Mouse (Mus musculus): ENCODE measurements around the gene Ccng2. TPM values are rescaled to one million over a fixed set of nuclear protein-coding genes. Genes with fewer than 3 reads are reported as not detected.

The Ccng2 gene
- polyA plus RNA-seq, 1 experiment from 2014 or later = 124 TPM

DNA sequence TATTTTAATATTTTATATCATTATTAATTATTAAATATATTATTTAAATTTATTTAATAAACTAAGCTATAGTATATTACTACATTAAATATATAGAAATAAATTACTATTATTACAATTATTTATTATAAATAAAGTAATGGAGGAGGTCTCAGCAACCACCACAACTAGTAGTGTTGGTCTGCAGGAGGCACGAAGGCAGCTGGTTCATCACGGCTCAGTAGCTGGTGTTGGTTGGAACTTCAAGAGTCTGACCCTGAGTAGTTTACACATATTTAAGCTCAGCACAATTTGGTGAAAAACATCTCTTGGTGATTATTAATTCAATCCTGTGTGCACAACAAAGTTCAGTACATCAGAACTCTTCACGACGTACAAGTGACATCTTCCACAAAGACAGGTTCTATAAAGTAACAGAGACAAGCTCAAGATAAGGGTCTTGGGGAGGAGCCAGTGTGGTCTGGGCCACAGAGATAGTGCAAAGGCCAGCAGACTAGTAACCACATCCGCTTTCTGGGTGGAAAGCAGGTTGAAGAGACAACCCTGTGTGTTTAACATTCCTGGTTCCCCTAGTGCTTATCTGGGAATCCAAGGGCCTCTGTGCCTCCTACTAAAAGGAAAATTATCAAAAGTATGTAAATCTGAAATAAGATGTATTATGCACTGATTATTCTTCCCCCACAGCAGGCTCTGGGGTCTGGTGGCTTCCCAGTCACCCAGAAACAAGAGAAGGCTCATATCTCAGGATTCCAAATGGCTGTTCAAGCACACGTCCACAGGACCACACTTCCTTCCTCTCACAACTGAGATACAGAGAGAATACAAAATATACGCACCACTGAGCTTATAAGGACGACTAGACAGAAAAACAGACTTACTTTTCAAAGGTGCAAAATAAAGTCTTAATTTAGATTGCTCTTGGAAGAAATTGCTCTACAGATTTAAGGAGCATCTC is 27.2 kb upstream of the Ccng2 start:
- 87% methylated on average over 8 of the region's 8 CpGs for WGBS
- ATAC-seq (ENCODE audit: low FRiP score) = no peak
- Histone ChIP-seq H3K4me3 (replicated peaks) (no peak overlapping the region), H3K27ac (no peak overlapping the region), H3K9me3 (no peaks in the 10 kb centered on the region), H3K36me3 (replicated peaks) (no peaks in the 10 kb centered on the region), H3K27me3 (no peaks in the 10 kb centered on the region), H3K4me1 (no peaks in the 10 kb centered on the region), H3K4me2 (no peak overlapping the region), H3K9ac (no peak overlapping the region)

DNA sequence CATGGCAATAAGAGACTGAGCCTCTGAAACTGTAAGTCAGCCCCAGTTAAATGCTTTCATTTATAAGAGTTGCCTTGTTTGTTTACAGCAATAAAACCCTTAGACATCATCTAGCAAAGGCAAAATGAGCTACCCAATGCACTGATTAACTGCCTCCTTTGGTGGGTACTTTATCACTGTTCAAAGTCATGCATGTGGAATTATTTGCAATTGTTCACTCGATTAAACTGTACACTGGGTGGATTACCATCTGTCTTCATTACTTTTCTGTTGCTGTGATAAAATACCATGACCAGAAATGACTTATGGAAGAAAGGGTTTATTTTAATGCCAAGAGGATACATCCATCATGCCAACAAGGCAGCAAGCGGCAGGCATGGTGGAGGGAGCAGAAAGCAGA is 21.8 kb upstream of the Ccng2 start:
- H3K4me1 ChIP-seq = no peaks in the 10 kb centered on the region
- H3K9me3 ChIP-seq = no peaks in the 10 kb centered on the region
- H3K4me3 ChIP-seq (replicated peaks) = no peak overlapping the region
- H3K27me3 ChIP-seq = no peaks in the 10 kb centered on the region
- no peak overlapping the region for H3K9ac ChIP-seq
- H3K27ac ChIP-seq = no peak overlapping the region
- WGBS = 82% methylated on average over 2 of the region's 2 CpGs
- no peak overlapping the region for H3K4me2 ChIP-seq
- H3K36me3 ChIP-seq (replicated peaks) = no peaks in the 10 kb centered on the region
- no peak for ATAC-seq (ENCODE audit: low FRiP score)

DNA sequence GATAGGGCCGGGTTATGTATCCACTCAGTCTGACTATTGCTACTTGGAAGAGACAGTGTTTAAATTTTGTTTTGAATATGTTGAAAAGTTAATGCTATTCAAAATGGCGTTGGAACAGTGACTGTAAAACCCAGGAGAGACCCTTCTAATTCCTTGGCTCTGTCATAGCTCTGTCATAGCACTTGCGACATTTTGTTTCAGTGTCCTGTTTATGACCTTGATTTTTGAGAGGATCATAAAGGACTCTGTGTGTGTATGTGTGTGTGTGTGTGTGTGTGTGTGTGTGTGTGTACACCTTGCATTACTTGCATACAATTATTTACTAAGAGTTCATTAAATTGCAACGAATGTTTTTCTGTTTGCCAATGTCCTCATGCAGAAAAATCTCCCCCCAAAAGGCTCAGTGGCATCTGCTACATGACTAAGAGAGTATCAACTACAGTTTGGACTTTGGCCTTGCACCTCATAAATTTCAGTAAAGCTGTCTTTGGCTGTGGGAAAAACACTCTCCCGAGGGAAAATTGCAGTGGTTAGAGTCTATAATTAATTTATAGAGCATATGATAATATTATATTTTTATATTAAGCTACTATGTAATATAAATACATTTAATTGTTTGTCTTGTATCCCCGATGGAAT is 17.0 kb upstream of the Ccng2 start:
- Histone ChIP-seq H3K4me3 (replicated peaks) (no peak overlapping the region), H3K9me3 (no peaks in the 10 kb centered on the region), H3K4me2 (no peak overlapping the region), H3K27ac (no peak overlapping the region), H3K9ac (no peak overlapping the region), H3K4me1 (no peaks in the 10 kb centered on the region), H3K36me3 (replicated peaks) (no peaks in the 10 kb centered on the region), H3K27me3 (no peaks in the 10 kb centered on the region)
- ATAC-seq (ENCODE audit: low FRiP score) = no peak
- WGBS = 86% methylated on average over 6 of the region's 6 CpGs

DNA sequence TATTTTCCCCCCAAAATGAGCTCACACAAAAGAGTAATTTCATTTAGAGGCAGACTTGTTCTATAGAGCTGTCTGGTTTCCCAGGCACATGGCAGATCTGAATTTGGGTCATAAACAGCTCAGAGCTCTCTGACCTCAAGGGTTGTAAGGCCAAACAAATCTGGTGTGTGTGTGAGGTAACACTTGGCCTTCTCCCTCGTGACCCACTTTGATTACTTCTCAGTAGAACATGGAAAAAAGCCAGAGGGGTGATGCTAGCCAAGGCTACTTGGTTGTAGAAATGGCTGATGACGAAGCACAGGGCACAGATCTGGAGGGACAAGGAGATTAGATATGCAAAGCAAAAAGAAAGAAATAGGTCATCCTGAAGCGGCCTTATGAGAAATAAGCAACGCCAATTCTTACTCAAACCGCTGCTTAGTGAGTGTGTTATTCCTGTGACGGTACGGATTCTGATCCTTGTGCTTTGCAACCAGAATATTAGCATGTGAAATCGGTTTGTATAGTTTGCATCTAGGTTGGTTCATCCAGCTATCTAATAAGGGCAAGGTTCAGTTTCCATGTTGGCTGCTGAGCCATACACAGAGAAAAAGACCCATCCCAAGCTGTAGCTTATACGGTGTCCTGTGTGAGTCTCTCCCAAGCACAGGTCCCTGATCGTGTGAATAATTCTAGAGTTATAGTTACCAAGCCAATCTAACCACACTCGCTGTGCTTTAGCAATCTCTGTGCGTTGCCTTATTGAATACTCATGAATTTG is 15.9 kb upstream of the Ccng2 start:
- H3K9ac ChIP-seq = no peak overlapping the region
- ATAC-seq (ENCODE audit: low FRiP score) = no peak
- no peaks in the 10 kb centered on the region for H3K27me3 ChIP-seq
- no peaks in the 10 kb centered on the region for H3K36me3 ChIP-seq (replicated peaks)
- H3K4me1 ChIP-seq = no peaks in the 10 kb centered on the region
- no peak overlapping the region for H3K4me2 ChIP-seq
- WGBS = 89% methylated on average over 12 of the region's 12 CpGs
- no peak overlapping the region for H3K27ac ChIP-seq
- H3K4me3 ChIP-seq (replicated peaks) = no peak overlapping the region
- H3K9me3 ChIP-seq = no peaks in the 10 kb centered on the region

DNA sequence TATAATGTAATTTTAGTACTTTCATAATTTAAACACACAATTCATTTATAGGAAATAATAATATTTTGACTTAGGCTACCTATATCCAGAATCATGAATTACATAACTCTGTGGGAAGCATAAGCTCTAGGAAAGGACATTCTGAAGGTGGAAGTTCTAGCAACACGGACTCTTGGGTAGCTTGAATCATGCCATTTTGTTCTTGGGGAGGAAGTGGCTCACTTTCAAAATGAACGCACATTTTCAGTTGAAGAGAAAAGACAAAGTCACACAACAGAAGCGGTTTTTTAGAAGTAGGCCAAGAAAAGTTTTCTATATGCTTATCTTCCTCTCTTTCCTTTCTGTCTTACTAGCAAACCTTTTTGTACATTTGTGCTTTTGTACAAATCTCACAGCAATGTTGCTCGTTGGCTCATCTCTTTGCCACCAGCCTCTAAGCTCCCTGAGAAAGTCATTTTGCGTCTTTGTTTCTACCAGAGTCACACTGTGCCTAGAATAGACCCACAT is 11.2 kb upstream of the Ccng2 start:
- no peaks in the 10 kb centered on the region for H3K36me3 ChIP-seq (replicated peaks)
- WGBS = 93% methylated on average over 5 of the region's 5 CpGs
- H3K27me3 ChIP-seq = no peaks in the 10 kb centered on the region
- H3K4me2 ChIP-seq = no peak overlapping the region
- H3K9ac ChIP-seq = no peak overlapping the region
- H3K9me3 ChIP-seq = no peaks in the 10 kb centered on the region
- H3K4me1 ChIP-seq = no peaks in the 10 kb centered on the region
- H3K4me3 ChIP-seq (replicated peaks) = no peak overlapping the region
- no peak overlapping the region for H3K27ac ChIP-seq
- ATAC-seq (ENCODE audit: low FRiP score) = no peak

DNA sequence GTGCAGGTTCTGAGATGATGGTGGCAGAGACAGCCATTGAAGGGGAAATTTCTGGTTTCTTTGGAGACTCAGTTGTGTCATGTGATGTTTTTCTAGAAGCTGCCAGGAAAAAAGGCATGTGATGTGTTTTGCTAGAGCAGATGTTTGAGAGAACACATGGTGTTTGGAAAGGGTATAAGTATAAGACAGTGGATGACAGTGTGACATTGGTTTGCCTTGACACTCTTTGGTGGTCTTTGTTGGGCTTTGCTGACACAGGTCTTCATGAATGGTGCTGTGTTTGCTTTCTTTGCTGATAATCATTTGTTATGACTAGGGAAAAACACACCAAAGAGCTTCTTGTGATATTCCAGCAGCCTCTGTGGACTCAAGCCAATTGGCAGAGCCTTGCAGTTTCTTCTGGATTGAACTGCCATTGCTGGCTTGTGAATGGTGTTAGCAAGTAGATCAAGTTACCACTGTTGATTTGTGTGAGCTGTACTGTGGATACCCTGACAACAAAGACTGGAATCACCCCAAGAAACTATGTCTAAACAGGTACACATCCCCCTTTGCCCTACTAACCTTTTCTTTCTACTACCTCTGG is 10.1 kb upstream of the Ccng2 start:
- Histone ChIP-seq H3K27me3 (no peaks in the 10 kb centered on the region), H3K9ac (no peak overlapping the region), H3K4me3 (replicated peaks) (no peak overlapping the region), H3K27ac (no peak overlapping the region), H3K4me1 (no peaks in the 10 kb centered on the region), H3K4me2 (no peak overlapping the region), H3K36me3 (replicated peaks) (no peaks in the 10 kb centered on the region), H3K9me3 (no peaks in the 10 kb centered on the region)
- ATAC-seq (ENCODE audit: low FRiP score) = no peak

DNA sequence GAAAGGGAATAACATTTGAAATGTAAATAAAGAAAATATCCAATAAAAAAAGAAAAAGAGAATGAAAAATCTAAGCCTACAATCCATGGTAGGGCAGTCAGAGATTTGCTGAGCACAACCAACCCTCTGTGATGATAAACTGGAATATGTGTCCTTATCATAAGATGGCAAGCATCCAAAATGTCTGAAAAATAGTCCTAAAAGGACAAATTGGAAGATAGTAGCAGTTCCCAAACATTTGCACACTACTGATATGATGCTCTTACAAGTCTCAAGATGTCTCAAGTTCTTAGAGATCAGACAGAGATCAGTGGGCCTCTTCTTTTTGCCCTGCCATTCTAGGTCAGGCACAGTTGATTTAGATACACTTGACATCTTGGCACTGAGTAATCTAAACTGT is 7.7 kb upstream of the Ccng2 start:
- Histone ChIP-seq H3K9me3 (no peaks in the 10 kb centered on the region), H3K4me1 (no peaks in the 10 kb centered on the region), H3K27me3 (no peaks in the 10 kb centered on the region), H3K4me2 (no peak overlapping the region), H3K4me3 (replicated peaks) (no peak overlapping the region), H3K27ac (no peak overlapping the region), H3K36me3 (replicated peaks) (no peaks in the 10 kb centered on the region), H3K9ac (no peak overlapping the region)
- no peak for ATAC-seq (ENCODE audit: low FRiP score)

DNA sequence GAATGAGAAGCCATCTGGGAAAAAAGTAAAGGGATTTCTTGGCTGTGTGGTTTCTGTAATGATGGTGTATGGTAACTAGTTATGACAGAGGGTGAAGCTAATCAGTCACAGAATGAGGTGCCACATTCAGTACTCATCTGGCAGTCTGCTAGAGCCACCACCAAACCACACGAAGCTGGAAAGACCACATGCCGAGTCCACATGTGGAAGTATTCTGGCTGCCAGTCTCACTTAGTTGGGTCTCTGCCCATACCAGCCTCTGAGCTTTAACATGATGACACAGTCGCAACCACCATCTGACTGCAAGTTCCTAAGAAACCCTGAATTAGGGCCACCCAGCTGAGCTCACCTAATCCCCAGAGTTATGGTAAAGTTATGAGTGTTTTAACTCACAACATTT is 6.1 kb upstream of the Ccng2 start:
- H3K36me3 ChIP-seq (replicated peaks) = no peaks in the 10 kb centered on the region
- H3K4me3 ChIP-seq (replicated peaks) = no peak overlapping the region
- no peak for ATAC-seq (ENCODE audit: low FRiP score)
- peaks cover 2% of the 10 kb centered on the region for H3K4me1 ChIP-seq
- H3K9ac ChIP-seq = no peak overlapping the region
- H3K27ac ChIP-seq = no peak overlapping the region
- H3K4me2 ChIP-seq = no peak overlapping the region
- WGBS = 74% methylated on average over 3 of the region's 3 CpGs
- H3K9me3 ChIP-seq = no peaks in the 10 kb centered on the region
- H3K27me3 ChIP-seq = no peaks in the 10 kb centered on the region

DNA sequence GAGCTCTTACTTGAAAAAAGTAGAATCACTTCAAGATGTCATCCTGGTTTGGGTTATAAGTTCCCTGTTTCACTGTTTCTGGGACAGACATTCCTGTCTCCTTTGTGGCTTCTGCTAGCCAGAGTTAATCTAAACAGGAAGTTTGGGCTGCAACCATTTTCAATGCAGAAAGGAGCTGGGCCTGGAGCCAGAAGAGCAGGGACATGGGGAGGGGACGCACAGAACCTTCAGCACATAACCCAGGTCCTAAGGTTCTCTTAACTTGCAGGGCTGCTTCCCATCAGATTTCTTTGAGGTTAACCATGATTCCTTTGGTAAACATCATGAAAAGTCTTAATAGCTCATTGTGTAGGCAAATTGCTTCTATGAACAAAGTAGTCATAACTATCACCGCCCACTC is 4.3 kb upstream of the Ccng2 start:
- H3K9ac ChIP-seq = no peak overlapping the region
- WGBS = 87% methylated on average over 2 of the region's 2 CpGs
- no peak overlapping the region for H3K4me2 ChIP-seq
- no peaks in the 10 kb centered on the region for H3K9me3 ChIP-seq
- H3K4me1 ChIP-seq = peaks cover 9% of the 10 kb centered on the region
- H3K4me3 ChIP-seq (replicated peaks) = no peak overlapping the region
- H3K27ac ChIP-seq = no peak overlapping the region
- H3K36me3 ChIP-seq (replicated peaks) = no peaks in the 10 kb centered on the region
- no peak for ATAC-seq (ENCODE audit: low FRiP score)
- no peaks in the 10 kb centered on the region for H3K27me3 ChIP-seq

DNA sequence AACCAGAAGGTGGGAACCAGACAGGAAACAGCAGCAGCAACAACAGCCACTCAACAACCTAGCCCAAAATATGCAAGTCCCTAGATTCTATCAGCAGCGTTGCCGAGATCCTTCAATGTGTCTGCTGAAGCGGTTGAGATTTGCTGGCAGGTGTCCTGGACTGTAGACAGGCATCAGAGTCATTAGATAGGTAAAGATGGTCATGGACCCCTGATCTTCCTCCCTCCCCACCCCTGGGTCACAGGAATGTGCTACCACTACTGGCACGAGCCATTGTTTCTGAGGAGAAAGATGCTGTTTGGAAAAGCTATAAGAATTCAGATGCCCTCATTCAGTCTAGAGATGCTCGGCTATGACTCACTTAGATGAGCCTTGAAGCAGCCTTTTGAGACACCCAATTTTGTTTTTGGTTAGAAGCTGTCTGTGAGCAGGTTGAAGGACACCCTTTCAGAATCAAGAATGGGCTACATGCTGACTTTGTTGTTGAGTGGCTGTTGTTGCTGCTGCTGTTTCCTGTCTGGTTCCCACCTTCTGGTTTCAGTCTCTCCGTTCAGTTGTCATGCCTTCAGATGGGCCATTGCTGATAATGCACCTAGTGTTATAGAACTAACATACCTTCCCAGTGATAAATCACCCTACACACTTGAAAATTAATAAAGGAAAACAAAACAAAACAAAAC is 3.5 kb upstream of the Ccng2 start:
- ATAC-seq (ENCODE audit: low FRiP score) = no peak
- 82% methylated on average over 6 of the region's 6 CpGs for WGBS
- Histone ChIP-seq H3K4me2 (no peak overlapping the region), H3K27ac (no peak overlapping the region), H3K9ac (no peak overlapping the region), H3K36me3 (replicated peaks) (no peaks in the 10 kb centered on the region), H3K27me3 (no peaks in the 10 kb centered on the region), H3K9me3 (no peaks in the 10 kb centered on the region), H3K4me3 (replicated peaks) (no peak overlapping the region), H3K4me1 (peaks cover 9% of the 10 kb centered on the region)

DNA sequence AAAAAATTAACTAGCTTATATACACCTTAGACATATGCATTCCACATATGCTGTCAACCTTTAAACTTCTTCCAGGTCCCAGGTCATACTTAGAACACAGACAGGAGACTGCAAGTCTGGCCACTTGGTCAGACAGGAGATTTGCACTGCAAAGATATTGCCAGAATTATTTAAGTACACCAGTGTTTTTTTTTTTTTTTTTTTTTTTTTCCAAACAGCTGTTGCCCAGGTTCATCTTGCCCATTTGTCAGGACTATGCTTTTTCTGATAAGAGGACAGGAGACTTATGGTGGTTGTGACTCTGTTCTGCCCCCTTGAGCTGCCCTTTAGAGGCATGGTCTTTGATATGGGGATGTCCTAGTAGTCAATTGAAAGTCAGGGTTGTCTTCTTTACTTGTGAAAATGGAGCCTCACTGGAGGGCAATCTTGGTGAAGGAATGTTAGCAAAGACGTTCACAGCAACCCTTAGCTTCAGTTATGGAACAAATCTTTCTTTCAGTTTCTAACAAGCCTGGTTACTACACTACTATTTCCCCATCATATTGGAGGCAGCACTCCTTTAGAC is 2.8 kb upstream of the Ccng2 start:
- Histone ChIP-seq H3K9me3 (no peaks in the 10 kb centered on the region), H3K4me2 (no peak overlapping the region), H3K27ac (no peak overlapping the region), H3K4me3 (replicated peaks) (no peak overlapping the region), H3K9ac (no peak overlapping the region), H3K27me3 (no peaks in the 10 kb centered on the region), H3K4me1 (peaks cover 9% of the 10 kb centered on the region), H3K36me3 (replicated peaks) (no peaks in the 10 kb centered on the region)
- 85% methylated on average over 1 of the region's 1 CpGs for WGBS
- ATAC-seq (ENCODE audit: low FRiP score) = no peak

All from forebrain, embryonic 12.5 days (tissue).